Mouse (Mus musculus) kidney, adult 18-20 months (tissue): ENCODE results near the gene Rbm45.

ENCODE experiments used
- DNase-seq: peaks from one replicate; pipeline ENCODE4 v3.0.0; 2021

Rbm45 gene

DNA sequence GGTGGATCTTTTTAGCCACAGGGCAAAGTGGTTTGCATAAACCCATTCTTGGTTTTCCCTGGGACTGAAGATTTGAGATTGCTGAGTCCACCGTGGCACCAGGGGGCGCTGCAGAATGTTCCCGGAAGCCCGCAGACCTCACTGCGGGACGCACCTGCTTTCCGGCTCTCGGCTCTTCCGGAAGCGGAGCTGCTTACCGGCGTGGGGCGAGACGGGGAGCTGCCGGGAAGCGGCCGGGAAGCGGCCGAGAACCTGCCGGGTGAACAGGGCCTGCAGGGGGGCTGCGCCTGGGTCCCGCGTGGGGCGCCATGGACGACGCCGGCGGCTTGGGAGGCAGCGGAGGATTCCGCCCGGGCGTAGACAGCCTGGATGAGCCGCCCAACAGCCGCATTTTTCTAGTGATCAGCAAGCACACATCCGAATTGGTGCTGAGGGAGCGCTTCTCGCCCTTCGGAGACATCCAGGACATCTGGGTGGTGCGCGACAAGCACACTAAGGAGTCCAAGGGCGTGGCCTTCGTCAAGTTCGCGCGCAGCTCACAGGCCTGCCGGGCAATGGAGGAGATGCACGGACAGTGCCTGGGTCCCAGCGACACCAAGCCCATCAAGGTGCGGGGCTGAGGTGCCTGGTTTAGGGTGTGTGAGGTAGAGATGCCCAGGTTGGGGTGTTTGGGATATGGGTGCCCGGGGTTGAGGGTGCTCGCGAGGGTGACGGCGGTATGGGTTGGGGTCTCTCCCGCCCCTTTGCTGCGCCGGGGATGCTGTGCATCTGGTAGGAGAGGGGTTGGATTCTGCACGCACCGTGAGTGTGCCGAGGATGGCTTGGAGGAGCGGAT is at the start of gene Rbm45:
Gene Rbm45, plus strand, starts transcription at position 164 of the 835 bp plus-strand sequence.
- peak; percentile 91 for DNase-seq

DNA sequence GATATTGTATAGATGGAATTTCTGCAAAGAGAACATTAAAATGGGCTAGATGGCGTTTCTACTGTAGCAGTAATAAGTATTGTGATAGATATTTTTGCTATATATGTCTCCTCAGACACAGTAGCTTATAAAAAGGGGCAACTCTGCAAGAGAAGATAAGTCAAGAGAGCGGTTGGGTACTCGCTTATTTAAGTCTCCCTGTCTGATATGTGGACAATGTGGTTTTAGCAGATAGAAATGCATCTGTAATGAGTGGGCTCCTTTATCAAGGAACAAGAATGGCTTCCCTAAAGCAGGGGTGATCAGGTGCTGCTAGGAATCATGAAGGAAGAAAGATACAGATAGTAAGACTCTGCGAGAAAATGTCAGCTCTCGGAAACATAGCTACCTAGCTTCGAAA is 49.4 kb upstream of the Rbm45 start:
- no peak for DNase-seq

DNA sequence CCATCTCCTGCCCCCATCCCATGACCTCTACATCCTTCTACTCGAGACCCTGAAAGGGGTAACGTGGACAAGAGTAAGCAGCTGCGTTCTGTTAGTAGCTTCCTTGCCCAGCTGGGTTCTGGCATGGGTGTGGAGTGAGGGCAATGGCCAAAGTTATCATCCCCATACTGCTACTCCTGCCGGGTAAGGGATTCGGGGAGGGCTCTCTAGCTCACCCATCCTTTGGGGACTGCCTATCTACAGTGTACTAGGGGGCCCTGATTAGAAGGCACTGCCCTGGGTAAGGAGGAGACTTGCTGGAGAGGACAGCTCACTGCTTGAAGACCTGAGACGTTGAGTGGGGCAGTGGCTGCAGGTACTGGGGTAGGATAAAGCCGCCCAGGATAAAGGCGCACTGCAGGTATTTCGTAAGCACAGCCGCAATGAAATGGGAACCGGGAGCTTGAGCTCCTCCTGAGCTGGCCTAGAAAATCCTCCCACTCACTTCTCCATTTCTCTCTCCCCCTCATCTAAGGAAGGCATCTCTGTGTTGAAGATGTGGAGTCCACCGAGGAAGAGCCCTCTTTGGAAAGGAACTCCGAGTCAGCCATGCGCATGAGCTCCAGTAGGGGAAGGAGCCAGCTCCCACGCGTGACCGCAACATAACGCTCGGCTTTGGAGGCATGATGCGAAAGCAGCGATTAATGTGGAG is 46.5 kb upstream of the Rbm45 start:
- no peak for DNase-seq

DNA sequence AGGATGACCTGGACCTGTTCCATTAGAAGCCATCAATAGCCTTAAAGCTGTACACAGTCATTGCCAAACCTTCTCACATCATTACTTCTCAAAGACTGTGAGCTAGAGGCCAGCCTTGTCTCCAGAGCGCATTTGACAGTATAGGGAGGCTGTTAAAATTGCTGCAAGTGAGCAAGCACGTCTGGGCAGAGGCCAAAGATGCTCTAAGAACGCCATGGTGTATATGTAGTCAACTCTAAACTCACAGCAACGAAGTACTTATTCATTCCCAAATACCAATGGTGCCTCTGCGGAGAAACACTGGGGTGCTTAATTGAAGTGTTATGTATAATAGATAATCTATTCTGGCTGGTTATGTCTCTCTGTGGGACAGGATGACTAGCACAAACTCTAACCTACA is 45.3 kb upstream of the Rbm45 start:
- no peak for DNase-seq

DNA sequence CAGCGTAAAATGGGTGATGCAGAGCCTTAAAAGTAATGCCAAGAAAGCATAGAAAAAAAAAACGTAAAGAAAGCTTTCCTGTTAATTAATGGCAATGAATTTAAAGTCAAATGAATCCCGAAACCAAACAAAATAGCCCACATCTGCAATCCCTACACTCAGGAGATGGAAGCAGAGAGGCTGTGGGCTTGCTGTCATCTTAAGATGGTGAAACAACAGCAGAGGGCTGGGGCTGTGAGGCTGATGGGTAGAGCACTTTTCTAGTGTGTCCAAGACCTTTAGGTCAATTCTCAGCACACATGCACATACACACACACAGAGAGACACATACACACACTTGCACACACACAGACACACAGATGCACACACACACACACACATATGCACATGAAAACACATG is 43.6 kb upstream of the Rbm45 start:
- no peak for DNase-seq

DNA sequence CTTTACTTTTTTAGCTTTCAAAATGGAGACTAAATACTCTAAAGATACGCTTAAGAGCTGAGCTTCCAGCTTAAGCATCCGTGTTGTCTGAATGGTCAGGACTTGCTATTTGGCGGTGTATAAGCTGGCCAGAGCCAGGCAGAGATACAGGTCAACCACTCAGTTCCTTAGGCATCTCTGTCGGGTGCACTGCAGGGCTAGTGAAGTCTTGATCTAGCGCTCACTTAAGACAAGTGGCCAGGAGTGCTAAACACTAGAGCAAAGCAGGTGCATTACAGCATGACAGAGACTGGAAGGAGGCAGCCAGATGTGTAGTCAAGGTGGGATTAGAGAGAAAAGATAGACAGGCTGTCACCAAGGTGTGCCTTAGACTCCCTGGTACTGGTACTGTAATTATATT is 39.7 kb upstream of the Rbm45 start:
- DNase-seq, result no peak

DNA sequence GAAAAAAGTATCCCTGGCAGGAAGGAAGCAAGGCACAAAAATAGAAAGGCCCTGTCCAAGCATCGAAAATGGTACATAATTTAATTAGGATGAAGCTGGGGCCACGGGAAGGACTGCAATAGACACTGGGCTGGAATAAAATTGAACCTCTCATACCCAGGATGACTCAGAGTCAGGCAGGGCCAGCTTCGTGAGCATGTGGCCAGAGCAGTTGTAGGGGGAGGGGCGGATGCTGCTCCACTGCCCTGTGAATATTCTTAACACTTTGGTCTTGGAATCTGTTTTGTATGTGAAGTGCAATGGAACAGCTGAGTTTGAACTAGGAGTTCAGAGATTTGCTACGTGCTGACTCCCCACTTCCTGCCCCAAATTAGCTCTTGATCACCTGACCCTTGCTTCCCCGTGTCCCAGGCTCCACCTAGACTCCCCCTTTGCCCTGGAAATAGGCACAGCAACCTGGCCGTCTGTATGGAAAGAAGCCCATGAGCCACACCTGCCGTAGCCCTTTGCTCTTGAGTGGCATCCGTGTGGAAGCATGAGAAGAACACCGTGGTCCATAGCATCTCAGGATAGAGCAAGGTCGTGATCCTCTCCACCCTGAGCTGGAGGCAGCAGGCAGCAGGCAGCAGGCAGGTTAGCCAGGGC is 37.5 kb upstream of the Rbm45 start:
- DNase-seq, result no peak

DNA sequence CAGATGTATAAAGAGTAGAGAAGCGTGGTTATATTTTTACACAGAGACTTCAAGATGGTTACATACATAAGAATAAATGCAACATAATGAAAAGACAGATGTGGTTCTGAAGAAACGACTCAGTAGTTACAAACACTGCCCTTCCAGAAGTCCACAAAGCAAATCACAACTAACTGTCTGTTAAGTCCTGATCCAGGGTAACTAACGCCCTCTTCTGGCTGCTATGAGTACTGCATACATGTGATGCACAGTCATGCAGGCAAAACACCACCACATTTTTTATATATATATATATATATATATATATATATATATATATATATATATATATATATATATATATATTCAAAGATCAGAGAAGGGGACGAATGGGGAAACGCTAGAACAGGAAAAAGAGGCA is 35.2 kb upstream of the Rbm45 start:
- DNase-seq, result no peak

DNA sequence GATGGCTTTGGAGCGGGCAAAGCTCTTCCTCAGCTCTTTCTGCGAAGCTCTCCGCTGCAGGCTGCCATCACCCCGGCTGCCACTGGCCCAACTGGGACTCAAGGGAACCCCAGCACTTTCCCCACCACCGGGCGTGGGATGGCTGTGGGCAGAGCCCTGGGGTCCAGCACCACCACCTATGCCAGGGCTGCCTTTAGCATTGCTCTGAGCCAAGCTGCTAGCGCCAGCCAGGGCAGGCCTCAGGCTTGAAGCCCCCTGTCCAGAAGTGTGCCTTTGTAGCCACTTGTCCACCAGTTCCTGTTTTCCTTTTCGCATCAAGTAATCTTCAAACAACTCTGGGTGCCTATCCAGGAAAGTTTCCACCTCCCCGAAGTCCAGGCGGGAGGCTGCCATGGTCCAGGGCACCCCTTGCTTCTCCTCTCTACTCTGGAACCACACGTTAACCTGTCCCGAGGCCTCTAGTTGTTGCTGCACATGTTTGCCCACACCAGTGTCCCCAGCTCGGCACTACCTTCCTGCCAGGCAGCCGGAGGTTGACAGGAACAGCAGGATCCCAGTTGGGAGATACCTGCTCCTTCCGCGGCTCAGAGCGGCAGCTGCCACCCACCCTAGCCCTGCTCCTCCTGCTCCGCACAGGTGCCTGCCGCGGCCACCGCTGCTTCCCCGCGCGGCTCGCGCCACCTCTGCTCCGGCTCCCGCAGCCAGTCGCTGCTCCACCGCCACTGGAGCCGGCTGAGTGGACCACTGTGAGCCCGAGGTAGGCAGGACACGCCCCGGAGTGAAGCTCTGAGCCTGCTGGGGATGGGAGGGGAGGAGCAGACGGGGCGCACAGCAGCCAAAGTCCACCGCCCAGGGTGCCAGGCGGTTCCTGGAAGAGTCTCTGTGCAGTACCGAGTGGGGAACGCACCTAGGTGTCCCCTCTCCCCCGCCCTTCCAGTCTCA is 31.3 kb upstream of the Rbm45 start, which contains the start of gene Pde11a:
Gene Pde11a, minus strand, starts transcription at position 560 of the 942 bp plus-strand sequence.
- DNase-seq, result peak; percentile 79

DNA sequence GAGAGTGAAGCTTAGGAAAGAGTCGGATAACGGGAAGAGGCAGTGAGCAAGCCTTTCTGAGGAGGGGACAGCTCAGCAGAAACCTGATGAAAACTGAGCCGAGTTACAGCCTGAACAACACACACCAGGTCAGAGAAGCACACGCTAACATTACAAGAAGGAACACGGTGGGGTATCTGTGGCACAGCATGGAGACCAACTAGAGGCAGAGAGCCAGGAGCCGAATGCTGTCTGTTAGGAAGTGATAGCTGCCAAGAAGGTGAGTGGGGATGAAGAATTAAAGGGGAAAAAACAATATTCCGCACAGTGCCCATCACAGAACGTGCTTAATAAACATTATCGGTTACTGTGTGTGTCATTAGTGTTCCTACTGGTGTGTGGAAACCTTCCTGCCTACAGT is 27.6 kb upstream of the Rbm45 start:
- no peak for DNase-seq

DNA sequence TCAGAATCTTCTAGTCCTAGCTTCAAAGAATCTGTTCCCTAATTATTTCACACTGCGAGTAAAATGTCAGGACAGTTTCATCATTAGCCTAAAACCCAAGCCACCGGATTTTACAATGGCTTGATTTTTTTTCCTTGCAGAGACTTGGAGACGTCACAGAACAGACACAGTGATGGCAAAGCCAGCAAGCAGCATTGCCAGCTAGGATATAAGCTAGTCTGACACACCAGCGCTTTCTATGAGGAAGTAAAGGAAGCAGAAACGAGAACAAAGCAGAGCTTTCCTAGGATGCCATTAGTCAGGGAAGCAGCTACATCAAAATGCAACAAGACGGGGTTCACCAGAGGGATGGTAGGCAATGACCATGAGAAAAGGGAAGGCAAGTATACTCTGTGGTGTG is 21.9 kb upstream of the Rbm45 start:
- DNase-seq, result no peak

DNA sequence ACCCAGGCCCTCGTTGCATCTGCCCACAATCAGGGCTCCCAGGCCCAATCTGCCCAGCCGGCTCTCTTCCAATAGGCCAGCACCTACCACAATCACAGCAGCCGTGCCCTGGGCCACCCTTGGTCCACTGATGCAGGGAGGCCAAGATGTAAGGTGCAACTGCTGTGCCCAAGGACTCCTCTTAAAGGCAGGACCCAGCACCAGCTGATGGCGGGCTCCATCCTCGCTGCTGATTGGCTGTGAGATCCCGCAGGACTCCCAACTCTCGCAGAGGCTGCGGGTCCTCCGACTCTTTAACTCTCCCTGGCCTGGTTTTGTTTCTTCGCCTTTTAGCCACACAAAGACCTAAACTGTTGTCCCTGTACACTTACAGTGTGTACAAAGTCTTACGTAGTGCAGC is 9.6 kb upstream of the Rbm45 start, which contains the start of gene Cyct:
Gene Cyct, minus strand, starts transcription at position 225 of the 400 bp plus-strand sequence.
- DNase-seq, result no peak

DNA sequence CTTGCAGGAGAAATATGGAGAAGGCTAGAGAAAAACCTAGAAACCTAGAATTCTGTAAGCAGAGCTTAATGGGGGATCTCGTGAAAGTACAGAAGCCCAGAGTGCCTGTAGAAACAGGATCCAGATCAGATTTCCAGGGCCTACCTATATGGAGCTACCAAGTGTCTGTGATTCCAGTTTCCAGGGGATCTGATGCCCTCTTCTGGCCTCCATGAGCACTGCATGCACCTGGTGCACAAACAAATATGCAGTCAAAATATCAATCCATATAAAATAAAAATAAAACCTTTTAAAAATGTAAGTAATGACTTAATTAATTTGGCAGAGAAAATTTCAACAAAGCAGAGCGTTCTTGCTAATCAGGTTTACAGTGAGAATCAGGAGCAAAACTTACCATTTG is 7.7 kb upstream of the Rbm45 start:
- DNase-seq, result peak; percentile 31

DNA sequence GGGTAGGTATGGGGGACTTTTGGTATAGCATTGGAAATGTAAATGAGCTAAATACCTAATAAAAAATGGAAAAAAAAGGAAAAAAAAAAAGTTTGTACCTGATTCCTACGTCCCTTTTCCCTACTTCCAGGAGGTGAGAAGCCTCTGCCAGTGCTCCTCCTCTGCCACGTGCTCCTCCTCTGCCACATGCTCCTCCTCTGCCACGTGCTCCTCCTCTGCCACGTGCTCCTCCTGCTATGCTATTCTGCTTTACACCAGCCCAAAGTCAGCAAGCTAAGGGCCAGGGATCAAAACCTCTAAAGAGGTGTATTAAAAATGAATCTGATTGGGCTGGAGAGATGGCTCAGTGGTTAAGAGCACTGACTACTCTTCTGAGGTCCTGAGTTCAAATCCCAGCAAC is 4.0 kb upstream of the Rbm45 start:
- no peak for DNase-seq

DNA sequence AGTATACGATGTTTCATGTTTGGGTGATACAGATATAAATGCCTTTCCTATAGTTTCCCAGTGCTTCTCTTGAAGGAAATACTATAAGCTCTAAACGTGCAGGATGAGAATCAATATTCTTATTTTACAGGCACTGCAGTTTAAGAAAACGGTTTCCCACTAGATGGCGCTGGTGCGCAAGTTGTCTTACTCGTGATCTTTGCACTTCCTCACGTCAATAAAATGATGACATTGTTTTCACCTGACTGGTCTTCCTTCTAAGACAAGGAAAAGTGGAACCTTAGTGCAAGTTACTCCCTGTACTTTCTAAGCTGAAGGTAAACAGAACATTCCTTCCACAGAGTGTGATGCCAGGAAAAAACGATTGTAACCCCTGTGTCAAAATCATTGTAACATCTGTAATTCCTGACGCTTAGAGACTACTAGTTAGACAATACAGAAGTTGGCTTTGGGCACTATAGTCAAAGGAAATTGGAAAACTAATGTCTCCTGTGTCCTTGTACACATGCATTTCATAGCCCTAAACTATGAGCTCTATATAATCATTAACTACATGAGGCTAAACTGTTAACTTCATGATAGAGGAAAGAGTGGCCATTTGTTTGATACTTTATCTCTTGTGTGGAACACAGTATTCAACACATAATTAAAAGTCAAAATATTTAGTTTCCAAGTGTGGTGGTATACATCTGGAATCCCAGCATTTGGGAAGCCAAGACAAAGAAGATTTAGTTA is 2.4 kb upstream of the Rbm45 start:
- DNase-seq, result peak; percentile 84

DNA sequence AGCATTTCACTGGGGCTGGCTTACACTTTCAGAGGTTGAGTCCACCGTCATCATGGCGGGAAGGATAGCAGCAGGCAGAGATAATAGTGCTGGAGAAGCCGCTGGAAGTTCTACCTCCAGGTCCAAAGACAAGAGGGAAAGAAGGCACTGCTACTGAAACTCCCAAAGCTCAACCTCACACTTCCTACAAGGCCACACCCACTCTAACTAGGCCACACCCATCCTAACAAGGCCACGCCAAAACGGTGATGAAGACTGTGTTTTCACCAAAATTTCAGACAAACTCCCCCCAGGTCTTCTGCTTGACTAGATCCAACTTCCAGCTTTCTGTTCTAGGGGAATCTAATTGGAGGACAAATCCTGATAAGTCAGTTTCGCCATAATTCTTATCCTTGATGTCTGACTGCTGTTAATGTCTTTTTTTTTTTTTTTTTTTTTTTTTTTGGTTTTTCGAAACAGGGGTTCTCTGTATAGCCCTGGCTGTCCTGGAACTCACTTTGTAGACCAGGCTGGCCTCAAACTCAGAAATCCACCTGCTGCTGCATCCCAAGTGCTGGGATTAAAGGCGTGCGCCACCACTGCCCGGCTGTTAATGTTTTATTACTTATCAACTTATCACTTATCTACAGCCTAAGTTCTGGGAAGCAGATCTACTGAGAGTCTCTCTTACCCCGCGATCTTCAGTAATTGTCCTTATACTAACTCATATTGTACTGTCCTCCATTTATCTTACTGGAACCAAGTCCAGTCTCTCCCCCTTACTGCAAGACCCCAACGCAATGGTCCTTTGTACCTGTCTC is 723 bp upstream of the Rbm45 start:
- DNase-seq, result no peak

DNA sequence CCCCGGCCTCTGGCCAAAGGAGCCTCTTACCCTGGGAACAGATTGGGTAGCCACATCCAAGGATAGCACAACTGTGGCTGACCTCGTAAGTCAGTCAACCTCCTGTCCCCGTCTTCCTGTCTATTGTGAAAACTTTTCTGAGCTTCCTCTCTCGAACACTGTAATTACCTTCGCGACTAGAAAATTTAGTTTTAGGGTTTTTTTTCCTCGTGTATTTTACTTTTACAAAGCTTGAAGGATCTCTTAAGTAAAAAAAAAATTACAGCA is 805 bp downstream of the Rbm45 start:
- no peak for DNase-seq

DNA sequence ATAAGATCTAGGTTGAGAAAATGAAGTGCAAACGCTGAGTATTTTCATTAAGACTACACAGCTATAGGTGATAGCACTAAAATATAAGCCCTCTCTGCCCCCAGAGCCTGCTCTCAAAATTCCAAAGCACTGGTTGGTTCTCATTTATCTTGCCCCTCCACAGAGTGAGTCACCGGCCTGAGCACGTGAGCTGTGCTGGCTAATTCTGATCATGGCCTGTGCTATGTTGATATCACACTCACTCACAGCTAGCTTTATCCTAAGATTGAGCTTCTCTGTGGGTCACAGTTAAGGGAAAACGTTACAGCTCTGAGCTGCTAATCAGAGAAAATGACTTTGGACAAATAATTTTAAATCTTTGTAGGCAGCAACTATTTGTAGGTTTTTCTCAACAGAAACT is 2.5 kb downstream of the Rbm45 start:
- no peak for DNase-seq

DNA sequence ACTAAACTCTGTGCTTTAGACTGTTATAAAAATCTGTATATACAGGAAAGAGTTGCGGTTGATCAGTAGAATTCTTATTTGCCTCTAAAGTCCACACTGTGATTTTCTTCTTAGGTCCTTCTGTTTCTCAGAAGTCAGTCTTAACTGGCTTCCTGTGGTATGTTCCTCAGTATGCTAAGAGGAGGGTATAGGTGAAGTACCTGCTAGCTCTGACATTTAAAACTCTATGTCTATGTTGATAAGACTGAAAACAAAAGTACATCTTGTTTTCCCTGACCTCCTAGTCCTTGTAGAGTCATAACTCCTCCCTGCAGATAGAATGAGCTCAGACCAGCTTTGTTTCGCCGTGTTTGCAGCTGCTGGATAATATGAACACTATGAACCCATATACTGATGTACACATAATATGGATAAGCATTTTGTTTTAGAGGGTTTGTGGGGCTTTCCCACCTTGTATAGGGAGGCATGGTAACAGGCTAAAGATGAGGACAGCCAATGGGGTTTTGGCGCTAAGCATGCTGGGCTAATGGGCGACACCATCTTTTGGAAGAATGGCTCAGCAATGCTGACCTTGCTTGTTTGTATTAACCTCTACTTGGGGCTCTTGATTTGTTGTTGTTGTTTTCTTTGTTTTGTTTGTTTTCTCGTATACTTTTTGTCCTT is 4.9 kb downstream of the Rbm45 start:
- no peak for DNase-seq

DNA sequence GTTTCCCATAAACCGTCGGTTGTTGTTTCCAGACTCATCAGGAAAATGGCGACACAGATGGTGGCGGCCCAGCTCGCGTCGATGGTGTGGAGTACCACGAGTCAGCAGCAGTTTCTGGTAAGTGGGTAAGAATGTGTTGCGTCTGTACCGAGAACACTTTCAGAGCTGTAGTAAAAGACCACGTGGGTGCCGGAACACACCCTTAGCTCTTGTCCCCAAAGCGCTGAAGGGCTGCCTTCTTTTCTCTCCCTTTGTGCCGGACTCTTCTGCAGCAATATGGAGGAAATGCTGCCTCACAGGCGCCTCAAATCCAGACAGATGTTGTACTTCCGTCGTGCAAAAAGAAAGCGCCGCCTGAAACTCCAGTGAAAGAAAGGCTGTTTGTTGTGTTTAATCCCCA is 8.9 kb downstream of the Rbm45 start:
- DNase-seq, result no peak

DNA sequence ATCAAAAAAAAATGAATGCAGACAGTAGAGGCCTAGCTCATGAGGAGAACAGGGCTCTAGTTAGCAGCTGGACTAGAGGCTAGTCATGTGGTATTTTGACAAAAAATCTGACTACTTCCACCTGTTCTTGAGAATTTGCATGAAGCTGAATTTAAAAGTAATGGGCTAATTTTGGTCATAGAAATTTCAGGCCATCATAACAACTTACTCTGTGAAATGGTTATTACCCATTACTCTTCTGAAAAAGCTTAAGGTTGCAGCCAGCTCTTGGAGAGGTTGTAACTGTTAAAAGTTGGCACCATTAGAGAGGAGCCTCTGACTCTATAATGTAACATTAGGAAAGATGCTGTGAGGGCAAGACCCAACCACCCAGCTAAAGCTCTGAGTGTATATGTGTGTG is 16.7 kb downstream of the Rbm45 start:
- DNase-seq, result no peak
